Mouse (Mus musculus) bone marrow, adult 2 months (tissue): ENCODE results near the gene Prom1.

Experiments used
- CTCF ChIP-seq: fragments of 200-500 bp; IDR thresholded peaks from 2 replicates; pipeline ENCODE4 v1.5.1; 2011; ENCODE audit warnings: low read length, control low read depth; ENCODE audit not compliant: control insufficient read depth, insufficient read depth
- POLR2A ChIP-seq: fragments of 200-500 bp; IDR thresholded peaks from 2 replicates; pipeline ENCODE4 v1.6.1; 2011; ENCODE audit warnings: low read depth, mild to moderate bottlenecking, control low read depth, low read length, borderline replicate concordance; ENCODE audit not compliant: control insufficient read depth

DNA sequence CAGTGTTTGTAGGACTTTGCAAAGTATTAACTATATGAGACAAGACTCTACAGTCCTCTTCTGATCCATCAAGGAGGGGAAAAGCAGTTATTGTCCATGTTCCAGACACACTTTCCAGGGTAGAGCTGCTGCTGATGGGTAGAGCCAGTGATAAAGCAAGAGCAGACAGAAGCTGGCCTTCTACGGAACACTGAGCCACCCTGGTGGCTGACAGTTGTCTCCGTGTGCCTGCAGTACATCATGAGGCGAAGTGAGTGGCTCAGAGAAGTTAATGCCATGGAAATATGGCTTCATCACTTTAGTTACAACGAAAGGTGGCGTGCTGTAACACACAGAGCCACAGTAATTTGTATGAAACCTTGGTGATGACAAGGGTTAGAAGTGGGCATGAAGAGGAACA lies 112.8 kb downstream of the Prom1 start:
- TF ChIP-seq POLR2A (no peak), CTCF (no peak)
